In the genomic region with DNA sequence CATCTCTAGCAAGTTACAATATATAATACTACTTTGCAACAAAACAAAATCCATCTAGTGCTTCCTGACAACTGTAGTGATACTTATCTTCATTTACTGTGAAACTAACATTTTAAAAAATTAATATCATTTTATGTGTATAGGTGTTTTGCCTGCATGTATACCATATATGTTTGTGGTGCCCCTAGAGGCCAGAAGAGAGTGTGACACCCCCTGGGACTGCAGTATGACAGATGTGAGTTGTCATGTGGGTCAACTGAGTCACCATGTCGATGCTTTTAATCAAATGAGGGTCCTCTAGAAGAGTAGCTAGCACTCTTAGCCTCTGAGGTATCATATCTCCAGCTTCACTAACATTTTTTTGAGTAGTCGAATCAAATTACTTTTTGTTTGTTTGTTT, we compare ENCODE assay signal across 12 mouse cellular contexts. TPM values are rescaled to one million over a fixed set of nuclear protein-coding genes. Genes with fewer than 3 reads are reported as not detected.
DNase-seq lines count a peak whose midpoint lies in the region; ATAC-seq and TF ChIP-seq lines count a peak whose summit lies in the region.
"Had no signal": no experiment of that assay in that cellular context is flagged by ENCODE, and none has a peak within 500 bp of the region (broad histone marks: within the 10 kb centered on the region; RNA-seq: fewer than 3 reads in every experiment).

No protein-coding gene starts in this region.

- no peaks in the 10 kb centered on the region for H3K4me1 ChIP-seq in hindbrain, postnatal 0 days (ENCODE audit: insufficient read depth, low read length)
- H3K4me1 ChIP-seq in hindbrain, embryonic 11.5 days (replicated peaks; ENCODE audit: control insufficient read depth, insufficient read depth, low read length): no peaks in the 10 kb centered on the region
- peaks cover 0 to 7% of the 10 kb centered on the region in 2 experiments; a peak in 2 of 4 replicates for H3K4me1 ChIP-seq in MEL (ENCODE audit: control insufficient read depth in 1 of 2, insufficient read depth in 2 of 2, low read length in 2 of 2)
- peaks cover 6% of the 10 kb centered on the region; the same call in 1 of the 2 replicates for H3K4me1 ChIP-seq in neural tube, embryonic 15.5 days
- H3K4me1 ChIP-seq: embryonic facial prominence, embryonic 12.5 days; midbrain, embryonic 12.5 days had no signal

- no peak overlapping the region for H3K9ac ChIP-seq in hindbrain, postnatal 0 days (replicated peaks; ENCODE audit: low read length)
- no peak overlapping the region for H3K9ac ChIP-seq in hindbrain, embryonic 11.5 days (ENCODE audit: low read depth, low read length)
- H3K9ac ChIP-seq in MEL (ENCODE audit: control insufficient read depth, low read depth, low read length, poor library complexity, severe bottlenecking): no peak overlapping the region
- no peak overlapping the region for H3K9ac ChIP-seq in neural tube, embryonic 15.5 days (replicated peaks)
- H3K9ac ChIP-seq: embryonic facial prominence, embryonic 12.5 days; limb, embryonic 13.5 days; midbrain, embryonic 12.5 days had no signal

- no peak for TF ChIP-seq EP300 in MEL (IDR thresholded peaks at IDR 0.05; ENCODE audit: low read depth in 1 of 2, low read length in 2 of 2)

- no peaks in the 10 kb centered on the region for H3K9me3 ChIP-seq in hindbrain, postnatal 0 days (ENCODE audit: low read length)
- H3K9me3 ChIP-seq in hindbrain, embryonic 11.5 days (ENCODE audit: control insufficient read depth, low read length): no peaks in the 10 kb centered on the region
- H3K9me3 ChIP-seq in MEL (replicated peaks; ENCODE audit: insufficient read depth, low read length): no peaks in the 10 kb centered on the region
- no peaks in the 10 kb centered on the region for H3K9me3 ChIP-seq in neural tube, embryonic 15.5 days (replicated peaks)
- H3K9me3 ChIP-seq: embryonic facial prominence, embryonic 12.5 days; limb, embryonic 13.5 days; midbrain, embryonic 12.5 days had no signal

- no peak for TF ChIP-seq POLR2A in MEL (IDR thresholded peaks at IDR 0.05; ENCODE audit: control insufficient read depth in 1 of 2, insufficient read depth in 1 of 2, low read depth in 1 of 2, low read length in 2 of 2, poor library complexity in 1 of 2)

- H3K27ac ChIP-seq in hindbrain, postnatal 0 days: no peak overlapping the region
- H3K27ac ChIP-seq in hindbrain, embryonic 11.5 days (ENCODE audit: low read depth, low read length): no peak overlapping the region
- H3K27ac ChIP-seq in MEL (ENCODE audit: control insufficient read depth, low read depth, low read length): no peak overlapping the region
- no peak overlapping the region for H3K27ac ChIP-seq in neural tube, embryonic 15.5 days (replicated peaks)
- H3K27ac ChIP-seq: embryonic facial prominence, embryonic 12.5 days; limb, embryonic 13.5 days; midbrain, embryonic 12.5 days had no signal

- no peak overlapping the region for H3K4me2 ChIP-seq in hindbrain, postnatal 0 days (ENCODE audit: low read depth, low read length)
- no peak overlapping the region for H3K4me2 ChIP-seq in hindbrain, embryonic 11.5 days (replicated peaks; ENCODE audit: low read depth, low read length)
- no peak overlapping the region for H3K4me2 ChIP-seq in neural tube, embryonic 15.5 days
- H3K4me2 ChIP-seq: embryonic facial prominence, embryonic 12.5 days; limb, embryonic 13.5 days; midbrain, embryonic 12.5 days had no signal

- no peaks in the 10 kb centered on the region for H3K27me3 ChIP-seq in hindbrain, postnatal 0 days (ENCODE audit: insufficient read depth, low read length)
- H3K27me3 ChIP-seq in hindbrain, embryonic 11.5 days (ENCODE audit: control insufficient read depth, insufficient read depth, low read length): no peaks in the 10 kb centered on the region
- H3K27me3 ChIP-seq in MEL (ENCODE audit: control insufficient read depth in 1 of 2, insufficient read depth in 2 of 2, low read length in 2 of 2): no peaks in the 10 kb centered on the region
- H3K27me3 ChIP-seq in neural tube, embryonic 15.5 days (replicated peaks): no peaks in the 10 kb centered on the region
- H3K27me3 ChIP-seq: embryonic facial prominence, embryonic 12.5 days; limb, embryonic 13.5 days; midbrain, embryonic 12.5 days had no signal

- no peak for TF ChIP-seq RAD21 in MEL (IDR thresholded peaks at IDR 0.05; ENCODE audit: low read depth, low read length)

- peak; percentile 34 for TF ChIP-seq CTCF in hindbrain, postnatal 0 days (IDR thresholded peaks at IDR 0.05; ENCODE audit: low read depth)
- TF ChIP-seq CTCF in MEL (IDR thresholded peaks at IDR 0.05 in 2 of 3, conservative IDR thresholded peaks at IDR 0.05 in 1 of 3; ENCODE audit: control insufficient read depth in 1 of 3, insufficient read depth in 1 of 3, low read depth in 2 of 3, low read length in 3 of 3, poor library complexity in 1 of 3, severe bottlenecking in 1 of 3): peak; percentile 45 to 65 (median 65)

- WGBS in hindbrain, postnatal 0 days: 89% methylated on average over 2 of the region's 2 CpGs
- WGBS in hindbrain, embryonic 11.5 days: 74% methylated on average over 2 of the region's 2 CpGs
- 89% methylated on average over 2 of the region's 2 CpGs for WGBS in neural tube, embryonic 15.5 days

- no peaks in the 10 kb centered on the region for H3K36me3 ChIP-seq in hindbrain, postnatal 0 days (ENCODE audit: insufficient read depth, low read length)
- no peaks in the 10 kb centered on the region for H3K36me3 ChIP-seq in hindbrain, embryonic 11.5 days (ENCODE audit: control insufficient read depth, insufficient read depth, low read length)
- H3K36me3 ChIP-seq in MEL (ENCODE audit: control insufficient read depth in 1 of 2, insufficient read depth in 2 of 2, low read length in 2 of 2): peaks cover 8% of the 10 kb centered on the region in 2 experiments
- H3K36me3 ChIP-seq in neural tube, embryonic 15.5 days: no peaks in the 10 kb centered on the region
- H3K36me3 ChIP-seq: embryonic facial prominence, embryonic 12.5 days; limb, embryonic 13.5 days had no signal

- peaks cover 25% of the 10 kb centered on the region for H3K79me2 ChIP-seq in MEL (ENCODE audit: control insufficient read depth, insufficient read depth, low read length, poor library complexity)

- no peak overlapping the region for H3K4me3 ChIP-seq in hindbrain, postnatal 0 days (ENCODE audit: low read length)
- H3K4me3 ChIP-seq in hindbrain, embryonic 11.5 days (ENCODE audit: low read depth, low read length): no peak overlapping the region
- H3K4me3 ChIP-seq in MEL (ENCODE audit: control insufficient read depth in 1 of 2, insufficient read depth in 1 of 2, low read depth in 2 of 2, low read length in 2 of 2): no peak overlapping the region
- H3K4me3 ChIP-seq in neural tube, embryonic 15.5 days (replicated peaks): no peak overlapping the region
- H3K4me3 ChIP-seq: embryonic facial prominence, embryonic 12.5 days; limb, embryonic 13.5 days; midbrain, embryonic 12.5 days had no signal

- ATAC-seq in hindbrain, postnatal 0 days: no peak
- no peak for ATAC-seq in hindbrain, embryonic 11.5 days (ENCODE audit: low FRiP score)
- no peak for ATAC-seq in neural tube, embryonic 15.5 days (ENCODE audit: low FRiP score)

- no peak for DNase-seq in hindbrain, postnatal 0 days (ENCODE audit: low spot score)
- DNase-seq in hindbrain, embryonic 11.5 days (ENCODE audit: low spot score): no peak
- DNase-seq in 3T3-L1 (ENCODE audit: low read depth, low spot score) (peak; percentile 56), MEL (ENCODE audit: low read depth, low spot score) (peak; percentile 53)
- peak; percentile 58 for DNase-seq in induced T-regulatory cell, adult 2 months (ENCODE audit: low read depth)
- DNase-seq in urinary bladder, postnatal 10 days (ENCODE audit: low spot score): no peak
- DNase-seq in embryo, embryonic 11 days: no peak
- DNase-seq: kidney, postnatal 36 days had no signal

TF ChIP-seq in MEL, 35 proteins besides CTCF, POLR2A, EP300 and RAD21:
- TF ChIP-seq SIN3A (IDR thresholded peaks at IDR 0.05; ENCODE audit: low read length): no peak
- TF ChIP-seq E2F4 (IDR thresholded peaks at IDR 0.05; ENCODE audit: borderline replicate concordance, low read depth, low read length): no peak
- no peak for TF ChIP-seq CHD2 (IDR thresholded peaks at IDR 0.05; ENCODE audit: low read length)
- TF ChIP-seq ZMIZ1 (IDR thresholded peaks at IDR 0.05; ENCODE audit: low read depth, low read length): no peak

RNA-seq across cellular contexts. Expression of a gene that starts 14.2 kb away (rescaled TPM):
- 26.8 and 29.8 TPM in 2 replicates for total RNA-seq in hindbrain, postnatal 0 days (2014; rRNA removed)
- polyA plus RNA-seq in hindbrain, postnatal 0 days (2015; fragmentation: Nextera tagmentation; extraction: Ambion mirVana): 97.5 and 100 TPM in 2 replicates
- 62.9 and 73.1 TPM in 2 replicates for polyA plus RNA-seq in hindbrain, embryonic 11.5 days (2014; fragmentation: Nextera tagmentation; extraction: Ambion mirVana)
- total RNA-seq in MEL (2012; rRNA removed): 39.5 and 45.5 TPM in 2 replicates
- polyA plus RNA-seq in MEL (2012; ENCODE audit: insufficient read depth in 1 of 2, insufficient read length in 2 of 2, low read depth in 1 of 2, low replicate concordance in 2 of 2, missing spikeins in 1 of 2): 10 to 100 TPM in 1 of 2 experiments, not detected in 1; 67.3 TPM
- polyA plus RNA-seq in neural tube, embryonic 15.5 days (2015; fragmentation: Nextera tagmentation; extraction: Ambion mirVana): 82.6 and 85.3 TPM in 2 replicates

RNA-seq across cellular contexts. Expression of a gene that starts 15.1 kb away (rescaled TPM):
- total RNA-seq in hindbrain, postnatal 0 days (2014; rRNA removed): 241 and 270 TPM in 2 replicates
- polyA plus RNA-seq in hindbrain, postnatal 0 days (2015; fragmentation: Nextera tagmentation; extraction: Ambion mirVana): 323 and 336 TPM in 2 replicates
- 192 and 212 TPM in 2 replicates for polyA plus RNA-seq in hindbrain, embryonic 11.5 days (2014; fragmentation: Nextera tagmentation; extraction: Ambion mirVana)
- 43.2 and 45.1 TPM in 2 replicates for total RNA-seq in MEL (2012; rRNA removed)
- polyA plus RNA-seq in MEL (2012; ENCODE audit: insufficient read depth in 1 of 2, insufficient read length in 2 of 2, low read depth in 1 of 2, low replicate concordance in 2 of 2, missing spikeins in 1 of 2): 10 to 100 TPM; 58.4 to 92.8 TPM
- 253 and 287 TPM in 2 replicates for polyA plus RNA-seq in neural tube, embryonic 15.5 days (2015; fragmentation: Nextera tagmentation; extraction: Ambion mirVana)

RNA-seq across cellular contexts. Expression of a gene that starts 39.9 kb away (rescaled TPM):
- total RNA-seq in hindbrain, postnatal 0 days (2014; rRNA removed): 47.0 and 51.8 TPM in 2 replicates
- polyA plus RNA-seq in hindbrain, postnatal 0 days (2015; fragmentation: Nextera tagmentation; extraction: Ambion mirVana): 40.4 and 49.3 TPM in 2 replicates
- 8.3 and 10.7 TPM in 2 replicates for polyA plus RNA-seq in hindbrain, embryonic 11.5 days (2014; fragmentation: Nextera tagmentation; extraction: Ambion mirVana)
- total RNA-seq in MEL (2012; rRNA removed): 0.07 and 0.12 TPM in 2 replicates
- polyA plus RNA-seq in MEL (2012; ENCODE audit: insufficient read depth in 1 of 2, insufficient read length in 2 of 2, low read depth in 1 of 2, low replicate concordance in 2 of 2, missing spikeins in 1 of 2): under 1 TPM in 1 of 2 experiments, not detected in 1; 0.40 TPM
- 31.0 and 33.9 TPM in 2 replicates for polyA plus RNA-seq in neural tube, embryonic 15.5 days (2015; fragmentation: Nextera tagmentation; extraction: Ambion mirVana)

Comparison
In these comparisons a context has a peak if more than half of its experiments do, and no peak if none do; other contexts are left out.
1. DNase-seq: peak in 3T3-L1 (single experiment), MEL (single experiment) and induced T-regulatory cell, adult 2 months (single experiment); none in hindbrain, postnatal 0 days (single experiment), hindbrain, embryonic 11.5 days (single experiment), urinary bladder, postnatal 10 days (single experiment) and embryo, embryonic 11 days (single experiment).